Mouse (Mus musculus) heart, adult 2 months (tissue): ENCODE measurements at regions not wholly inside any gene's neighbourhood (a gene's known extent, or its start where the extent isn't known, plus 50 kb on each side); places are given as distances from the start of the nearest gene placed in this dataset.

Experiments used
- DNase-seq, 2 experiments: peaks; one replicate each; pipeline ENCODE4 v3.0.0; 2021
- H3K27ac ChIP-seq: fragments of 200-600 bp; 2 replicates; pipeline ENCODE4 v1.8.1; 2022
- H3K27me3 ChIP-seq: fragments of 200-500 bp; 2 replicates; pipeline ENCODE4 v1.6.1; 2012; ENCODE audit warnings: mild to moderate bottlenecking, low read length, inconsistent platforms, mixed read lengths; ENCODE audit not compliant: control insufficient read depth, insufficient read depth
- H3K36me3 ChIP-seq: fragments of 200-500 bp; 2 replicates; pipeline ENCODE4 v1.6.1; 2012; ENCODE audit warnings: low read length, inconsistent platforms; ENCODE audit not compliant: control insufficient read depth, insufficient read depth
- H3K4me1 ChIP-seq: fragments of 200-500 bp; 2 replicates; pipeline ENCODE4 v1.6.1; 2011; ENCODE audit warnings: low read length; ENCODE audit not compliant: control insufficient read depth, insufficient read depth
- H3K4me3 ChIP-seq: fragments of 200-600 bp; 2 replicates; pipeline ENCODE4 v1.8.1; 2022
- H3K79me2 ChIP-seq: fragments of 200-500 bp; replicated peaks from 2 replicates; pipeline ENCODE4 v1.6.1; 2012; ENCODE audit warnings: mild to moderate bottlenecking, inconsistent platforms, low read length, moderate library complexity, mixed read lengths; ENCODE audit not compliant: control insufficient read depth, insufficient read depth
- H3K9ac ChIP-seq: fragments of 200-500 bp; 2 replicates; pipeline ENCODE4 v1.6.1; 2012; ENCODE audit warnings: low read depth, mild to moderate bottlenecking, control low read depth, inconsistent platforms, low read length, mixed read lengths
- CTCF ChIP-seq: fragments of 200-600 bp; IDR thresholded peaks from 2 replicates; pipeline ENCODE4 v1.8.1; 2022; ENCODE audit warnings: antibody characterized with exemption, mild to moderate bottlenecking, moderate library complexity
- EP300 ChIP-seq: fragments of 200-500 bp; IDR thresholded peaks from 2 replicates; pipeline ENCODE4 v1.6.1; 2011; ENCODE audit warnings: low read depth, low read length, control low read depth; ENCODE audit not compliant: insufficient read depth
- POLR2A ChIP-seq: fragments of 200-500 bp; IDR thresholded peaks from 2 replicates; pipeline ENCODE4 v1.6.1; 2011; ENCODE audit warnings: mild to moderate bottlenecking, low read depth, low read length, control low read depth; ENCODE audit not compliant: insufficient read depth
- WGBS: fragments of 180-500 bp; shearing (Covaris S2); methylation state at CpG from one replicate; pipeline ENCODE4 v1.1.7; 2018; 5-methylcytosine and 5-hydroxymethylcytosine counted together
- intact Hi-C: fragments of 180-260 bp; cut with DNase I; formaldehyde crosslinking; loops from one replicate; pipeline ENCODE4 v1.15.1; 2025

DNA sequence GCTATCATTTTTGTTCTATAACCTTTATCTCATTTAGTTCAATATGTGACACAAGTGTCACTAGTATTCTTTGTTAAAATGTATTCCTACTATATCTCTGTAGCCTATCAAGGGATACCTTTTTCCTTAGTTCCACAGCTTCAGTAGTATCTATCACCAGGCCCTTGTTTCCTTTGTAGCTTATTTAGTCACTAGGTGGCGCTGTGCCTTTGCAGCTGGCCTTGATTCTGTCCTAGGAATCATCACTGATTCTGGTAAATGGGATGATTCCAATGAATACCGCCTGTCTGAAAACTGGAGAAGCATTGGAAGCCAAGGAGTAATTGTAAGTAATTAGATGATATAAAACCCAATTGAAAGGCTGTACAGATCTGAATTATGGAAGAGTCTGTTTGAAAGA lies 139.3 kb downstream of the Dcaf12l2 start:
- no peak overlapping the region for H3K27ac ChIP-seq
- no peak for TF ChIP-seq EP300
- TF ChIP-seq POLR2A, result no peak
- TF ChIP-seq CTCF, result peak; percentile 58
- no peaks in the 10 kb centered on the region for H3K79me2 ChIP-seq
- no peaks in the 10 kb centered on the region for H3K27me3 ChIP-seq
- no peaks in the 10 kb centered on the region for H3K4me1 ChIP-seq
- no peak overlapping the region for H3K9ac ChIP-seq
- 15% methylated on average over 2 of the region's 2 CpGs for WGBS
- H3K36me3 ChIP-seq, result no peaks in the 10 kb centered on the region
- DNase-seq, result no peak
- intact Hi-C loops, result no loop called here
- no peak overlapping the region for H3K4me3 ChIP-seq
